Mouse (Mus musculus) hindbrain, postnatal 0 days (tissue): ENCODE measurements around the gene Olfr547. TPM values are rescaled to one million over a fixed set of nuclear protein-coding genes. Genes with fewer than 3 reads are reported as not detected.

Experiments used
- ATAC-seq: fragments of 200-750 bp; cut with Nextera tagmentation; 2 replicates; pipeline ENCODE4 v1.8.0; 2017; ENCODE audit warnings: mild to moderate bottlenecking, moderate TSS enrichment, moderate library complexity
- DNase-seq: peaks from one replicate; pipeline ENCODE4 v3.0.0-alpha.2; 2015; ENCODE audit warnings: low spot score
- H3K27ac ChIP-seq: fragments of 300-500 bp; sonication (generic); 2 replicates; pipeline ENCODE4 v1.5.1; 2014; ENCODE audit warnings: mild to moderate bottlenecking
- H3K27me3 ChIP-seq: fragments of 300-500 bp; sonication (generic); 2 replicates; pipeline ENCODE4 v1.6.1; 2014; ENCODE audit warnings: low read length, mixed read lengths; ENCODE audit not compliant: insufficient read depth
- H3K36me3 ChIP-seq: fragments of 300-500 bp; sonication (generic); 2 replicates; pipeline ENCODE4 v1.6.1; 2014; ENCODE audit warnings: low read length, mixed read lengths; ENCODE audit not compliant: insufficient read depth
- H3K4me1 ChIP-seq: fragments of 300-500 bp; sonication (generic); 2 replicates; pipeline ENCODE4 v1.6.1; 2014; ENCODE audit warnings: antibody characterized with exemption, low read length, mixed read lengths; ENCODE audit not compliant: insufficient read depth
- H3K4me2 ChIP-seq: fragments of 300-500 bp; sonication (generic); 2 replicates; pipeline ENCODE4 v1.6.1; 2014; ENCODE audit warnings: low read depth, mild to moderate bottlenecking, low read length, moderate library complexity, mixed read lengths
- H3K4me3 ChIP-seq: fragments of 300-500 bp; sonication (generic); 2 replicates; pipeline ENCODE4 v1.5.1; 2014; ENCODE audit warnings: low read length
- H3K9ac ChIP-seq: fragments of 300-500 bp; sonication (generic); replicated peaks from 2 replicates; pipeline ENCODE4 v1.6.1; 2014; ENCODE audit warnings: mild to moderate bottlenecking, low read length, moderate library complexity, mixed read lengths
- H3K9me3 ChIP-seq: fragments of 300-500 bp; sonication (generic); 2 replicates; pipeline ENCODE4 v1.6.1; 2016; ENCODE audit warnings: low read length, mixed read lengths
- CTCF ChIP-seq: IDR thresholded peaks from 2 replicates; pipeline ENCODE4 v1.5.1; 2016; ENCODE audit warnings: antibody characterized with exemption, control low read depth, low read depth
- WGBS: fragments of 180-500 bp; shearing (Covaris S2); extraction: QIAGEN DNeasy Blood & Tissue Kit; methylation state at CpG from one replicate; pipeline ENCODE4 v1.1.7; 2014; 5-methylcytosine and 5-hydroxymethylcytosine counted together
- polyA plus RNA-seq: library from polyadenylated mRNA; unstranded; fragments of >200 nt; fragmentation: Nextera tagmentation; extraction: Ambion mirVana; gene quantifications from 2 replicates; pipeline ENCODE4 v1.2.1, GENCODE M21; 2015
- total RNA-seq: library from RNA; depleted of rRNA; stranded (reverse); fragments of >200 nt; gene quantifications from 2 replicates; pipeline ENCODE4 v1.2.3, GENCODE M21; 2014

The Olfr547 gene
- total and polyA plus RNA-seq, 2 experiments from 2014 or later: not detected

DNA sequence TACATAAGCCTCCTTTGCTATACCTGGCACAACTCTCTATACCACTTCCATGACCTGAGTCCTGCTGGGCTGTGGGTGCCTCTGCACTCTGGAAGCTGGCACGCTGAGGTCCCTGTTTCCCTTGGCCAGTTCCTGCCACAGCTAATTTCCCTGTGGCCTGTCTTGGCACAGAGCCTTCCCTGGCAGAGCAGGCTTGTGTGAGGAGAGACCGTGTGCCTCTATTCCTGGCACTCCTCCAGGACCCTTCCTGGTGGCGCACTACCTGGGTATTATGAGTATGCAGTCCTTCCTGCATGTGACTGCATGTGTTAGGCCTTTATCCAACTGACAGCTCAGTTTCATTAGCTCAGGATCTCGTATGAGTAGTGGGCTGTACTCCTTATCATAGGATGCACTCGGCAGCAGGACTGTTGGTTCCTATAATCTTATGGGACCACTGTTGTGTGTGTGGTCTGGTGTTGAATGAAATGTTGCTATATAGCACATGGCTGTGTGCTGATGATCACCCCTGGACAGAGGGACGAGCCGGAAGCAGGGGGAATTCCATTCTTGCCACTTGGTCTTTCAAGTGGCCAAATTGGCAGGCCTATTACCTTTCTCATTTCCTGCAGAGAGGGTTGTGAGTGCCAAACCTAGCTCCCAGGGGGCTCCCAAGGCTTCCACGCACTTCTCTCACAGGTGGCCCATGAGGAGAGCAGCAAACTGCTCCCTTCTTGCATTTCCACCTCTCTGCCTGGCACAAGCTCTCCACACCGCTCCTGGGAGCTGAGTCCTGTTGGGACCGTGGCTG is 18.1 kb upstream of the Olfr547 start:
- Histone ChIP-seq H3K4me2 (no peak overlapping the region), H3K27ac (no peak overlapping the region), H3K4me3 (no peak overlapping the region), H3K36me3 (no peaks in the 10 kb centered on the region), H3K9me3 (no peaks in the 10 kb centered on the region), H3K27me3 (no peaks in the 10 kb centered on the region), H3K4me1 (peaks cover 11% of the 10 kb centered on the region; the same call in 1 of the 2 replicates), H3K9ac (no peak overlapping the region)
- DNase-seq: peak; percentile 50
- TF ChIP-seq CTCF: no peak
- WGBS: 32% methylated on average over 10 of the region's 10 CpGs
- ATAC-seq: no peak

DNA sequence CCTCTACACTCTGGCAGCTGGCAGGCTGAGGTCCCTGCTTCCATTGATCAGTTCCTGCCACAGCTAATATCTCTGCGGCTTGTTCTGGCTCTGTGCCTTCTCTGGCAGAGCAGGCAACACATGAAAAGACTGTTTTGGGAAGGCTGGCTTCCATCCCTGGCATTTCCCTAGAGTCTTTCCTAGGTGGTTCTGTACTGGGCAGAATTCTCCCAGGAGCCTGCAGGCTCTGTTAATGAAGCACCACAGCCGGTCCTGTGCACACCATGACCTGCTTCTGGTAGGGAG is 17.6 kb upstream of the Olfr547 start:
- Histone ChIP-seq H3K4me2 (no peak overlapping the region), H3K4me1 (peaks cover 11% of the 10 kb centered on the region; the same call in 1 of the 2 replicates), H3K4me3 (no peak overlapping the region), H3K36me3 (no peaks in the 10 kb centered on the region), H3K27me3 (no peaks in the 10 kb centered on the region), H3K27ac (no peak overlapping the region), H3K9me3 (no peaks in the 10 kb centered on the region), H3K9ac (no peak overlapping the region)
- 34% methylated on average over 2 of the region's 2 CpGs for WGBS
- no peak for ATAC-seq
- no peak for TF ChIP-seq CTCF
- DNase-seq: peak; percentile 59

DNA sequence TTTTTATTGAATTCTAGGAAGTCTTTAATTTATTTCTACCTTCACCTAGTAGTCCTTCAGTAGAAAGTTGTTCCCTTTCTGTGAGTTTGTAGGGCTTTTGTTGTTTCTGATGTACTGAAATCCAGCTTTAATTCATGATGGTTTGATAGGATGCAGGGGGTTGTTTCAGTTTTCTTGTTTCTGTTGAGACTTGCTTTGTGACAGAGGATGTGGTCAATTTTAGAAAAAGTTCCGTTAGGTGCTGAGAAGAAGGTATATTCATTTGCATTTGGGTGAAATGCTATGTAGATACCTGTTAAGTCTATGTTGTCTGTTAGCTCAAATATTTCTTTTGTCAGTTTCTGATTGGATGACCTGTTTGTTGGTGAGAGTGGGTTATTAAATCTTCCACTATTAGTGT is 5.5 kb upstream of the Olfr547 start:
- DNase-seq (no peak), ATAC-seq (no peak)
- Histone ChIP-seq H3K27ac (no peak overlapping the region), H3K27me3 (no peaks in the 10 kb centered on the region), H3K9ac (no peak overlapping the region), H3K36me3 (no peaks in the 10 kb centered on the region), H3K4me1 (no peaks in the 10 kb centered on the region), H3K4me3 (no peak overlapping the region), H3K4me2 (no peak overlapping the region), H3K9me3 (no peaks in the 10 kb centered on the region)
- TF ChIP-seq CTCF: no peak
- WGBS: 87% methylated on average over 1 of the region's 1 CpGs

DNA sequence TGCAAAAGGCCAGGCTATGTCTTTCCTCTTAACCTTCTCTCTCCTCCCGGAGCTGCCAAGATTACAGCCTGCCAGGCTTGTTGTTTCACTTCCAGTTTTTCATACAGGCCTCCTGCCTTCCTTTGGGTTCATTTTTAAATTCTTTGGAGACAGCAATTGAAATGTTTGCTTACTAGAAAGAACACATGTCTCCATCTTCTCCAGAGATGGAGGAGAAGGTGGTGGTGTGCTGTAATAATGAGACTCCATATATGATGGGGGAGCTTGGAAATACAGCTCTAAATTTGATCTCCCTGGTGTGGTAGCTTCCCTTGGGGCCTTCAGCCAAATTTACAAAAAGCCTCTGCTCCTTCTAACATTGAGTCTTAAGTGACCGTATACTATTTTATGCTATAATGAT is 6.0 kb downstream of the Olfr547 start, which contains the start of gene Olfr548-ps1:
Gene Olfr548-ps1 (plus strand): TSS at position 301 of the 400 bp plus-strand sequence.
- 88% methylated on average over 2 of the region's 2 CpGs for WGBS
- Histone ChIP-seq H3K27ac (no peak within 1 kb of the TSS), H3K36me3 (no peaks in the 10 kb centered on the region), H3K4me1 (no peaks in the 10 kb centered on the region), H3K4me2 (no peak within 1 kb of the TSS), H3K9me3 (no peaks in the 10 kb centered on the region), H3K4me3 (no peak within 1 kb of the TSS), H3K27me3 (no peaks in the 10 kb centered on the region), H3K9ac (no peak within 1 kb of the TSS)
- no peak for TF ChIP-seq CTCF
- no peak for DNase-seq
- no peak for ATAC-seq

DNA sequence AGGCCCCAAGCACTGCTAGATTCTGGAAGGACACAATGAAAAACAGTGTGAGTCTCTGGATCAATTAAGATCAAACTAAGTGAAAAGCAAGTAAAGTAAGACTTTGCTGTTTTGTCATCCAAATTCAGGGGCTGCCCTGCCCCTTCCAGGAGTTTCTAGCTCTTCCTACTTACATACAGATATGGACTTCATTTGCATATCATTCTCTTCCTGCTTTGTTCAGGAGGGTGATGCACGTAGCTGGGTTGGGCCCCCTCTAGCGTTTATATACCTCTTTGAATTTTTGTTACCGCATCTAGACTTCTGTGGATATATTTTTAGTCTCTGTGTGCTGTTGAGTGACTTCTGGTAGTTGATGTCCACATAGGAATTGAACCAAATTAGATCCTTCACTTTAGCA is 6.7 kb downstream of the Olfr547 start:
- DNase-seq (no peak), ATAC-seq (no peak)
- H3K27ac ChIP-seq: no peak overlapping the region
- no peaks in the 10 kb centered on the region for H3K9me3 ChIP-seq
- no peaks in the 10 kb centered on the region for H3K4me1 ChIP-seq
- no peak overlapping the region for H3K9ac ChIP-seq
- no peak for TF ChIP-seq CTCF
- H3K4me2 ChIP-seq: no peak overlapping the region
- H3K4me3 ChIP-seq: no peak overlapping the region
- no peaks in the 10 kb centered on the region for H3K36me3 ChIP-seq
- WGBS: 62% methylated on average over 3 of the region's 3 CpGs
- H3K27me3 ChIP-seq: no peaks in the 10 kb centered on the region

DNA sequence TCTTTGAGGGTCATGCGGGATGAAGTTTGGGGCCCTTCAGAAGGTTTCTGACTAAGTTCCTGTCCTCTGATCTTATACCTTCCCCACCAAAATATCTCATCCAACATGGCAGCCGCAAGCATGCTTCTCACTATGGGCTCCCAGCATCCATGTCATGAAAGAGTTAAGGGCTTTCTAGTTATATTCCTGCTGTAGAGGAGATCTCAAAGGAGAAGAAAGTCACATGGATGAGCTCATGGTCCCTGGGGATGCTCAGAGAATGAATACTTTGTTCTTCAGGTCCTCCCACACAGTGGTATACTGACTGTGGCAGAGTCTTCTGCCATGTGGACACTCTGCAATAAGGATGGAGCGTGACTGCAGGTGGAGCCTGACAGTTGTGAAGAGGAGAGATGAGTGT is 15.0 kb downstream of the Olfr547 start, which contains the start of gene Olfr549:
Gene Olfr549 (plus strand): TSS at position 301 of the 400 bp plus-strand sequence.
- no peak within 1 kb of the TSS for H3K9ac ChIP-seq
- H3K27me3 ChIP-seq: no peaks in the 10 kb centered on the region
- no peak for TF ChIP-seq CTCF
- no peak for DNase-seq
- no peak within 1 kb of the TSS for H3K4me2 ChIP-seq
- H3K4me3 ChIP-seq: no peak within 1 kb of the TSS
- no peaks in the 10 kb centered on the region for H3K4me1 ChIP-seq
- ATAC-seq: no peak
- H3K9me3 ChIP-seq: no peaks in the 10 kb centered on the region
- 81% methylated on average over 3 of the region's 3 CpGs for WGBS
- H3K27ac ChIP-seq: no peak within 1 kb of the TSS
- H3K36me3 ChIP-seq: no peaks in the 10 kb centered on the region

DNA sequence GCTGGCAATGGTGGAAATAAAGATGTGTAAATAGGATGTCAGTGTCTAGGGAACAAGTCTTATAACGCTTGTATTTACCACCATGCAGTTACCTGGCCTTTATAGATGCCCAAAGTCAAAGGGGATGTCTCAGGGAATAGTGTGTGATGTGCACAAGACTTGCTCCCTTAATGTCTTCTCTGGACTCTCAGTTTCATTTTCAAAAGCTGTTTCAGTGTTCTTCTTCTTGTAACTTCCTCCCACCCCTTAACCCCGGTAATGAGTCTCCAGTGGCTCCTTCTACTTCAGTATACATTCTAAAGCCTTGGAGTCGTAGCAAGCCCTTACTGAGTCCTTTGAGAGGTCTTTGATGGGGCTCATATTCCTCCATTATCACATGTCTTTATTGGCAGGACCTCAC is 18.7 kb downstream of the Olfr547 start:
- DNase-seq: no peak
- TF ChIP-seq CTCF: no peak
- Histone ChIP-seq H3K4me1 (no peaks in the 10 kb centered on the region), H3K9ac (no peak overlapping the region), H3K4me2 (no peak overlapping the region), H3K27me3 (no peaks in the 10 kb centered on the region), H3K36me3 (no peaks in the 10 kb centered on the region), H3K9me3 (no peaks in the 10 kb centered on the region), H3K27ac (no peak overlapping the region), H3K4me3 (no peak overlapping the region)
- no peak for ATAC-seq
- WGBS: 85% methylated on average over 3 of the region's 3 CpGs
